Mouse (Mus musculus) A20 (cell line): Measurements from ENCODE around the gene Dbp.
"Not testable (repeated sequence)": the region's sequence is repeated elsewhere in the genome, so short reads cannot be mapped to it uniquely, and the experiment has no call there.

Source experiments
- DNase-seq: peaks from one replicate; pipeline ENCODE4 v3.0.0-alpha.2; 2011; ENCODE audit warnings: low read depth, low spot score

Gene Dbp

GRCm38 (mm10) chr7:45704730-45705442 lies at the start of gene Dbp:
Gene Dbp (plus strand): TSS chr7:45705088.
- DNase-seq = peak; percentile 99

- DNase-seq = no peak
These were observed 44.0 kb upstream of the Dbp start for GRCm38 (mm10) chr7:45660746-45661478.

- DNase-seq = not testable (repeated sequence)
These were observed 43.2 kb upstream of the Dbp start for GRCm38 (mm10) chr7:45661702-45662101.

GRCm38 (mm10) chr7:45665303-45666138 lies 39.4 kb upstream of the Dbp start:
- no peak for DNase-seq

GRCm38 (mm10) chr7:45666161-45666560 lies 38.7 kb upstream of the Dbp start, which contains the start of gene Fut2:
Gene Fut2 (minus strand): TSS chr7:45666394.
- DNase-seq = no peak

- no peak for DNase-seq
These were observed 37.1 kb upstream of the Dbp start for GRCm38 (mm10) chr7:45667761-45668160.

- DNase-seq = peak; percentile 38
These were observed 36.0 kb upstream of the Dbp start for GRCm38 (mm10) chr7:45668921-45669320.

GRCm38 (mm10) chr7:45677627-45678295 lies 27.1 kb upstream of the Dbp start:
- DNase-seq = no peak

GRCm38 (mm10) chr7:45678513-45678912 lies 26.4 kb upstream of the Dbp start:
- no peak for DNase-seq

GRCm38 (mm10) chr7:45679966-45680621 lies 24.8 kb upstream of the Dbp start:
- peak; percentile 60 for DNase-seq

GRCm38 (mm10) chr7:45681046-45681736 lies 23.7 kb upstream of the Dbp start:
- DNase-seq = peak; percentile 93

- DNase-seq = peak; percentile 91
These were observed 22.5 kb upstream of the Dbp start for GRCm38 (mm10) chr7:45682144-45683126.

- DNase-seq = no peak
These were observed 21.4 kb upstream of the Dbp start, which contains the start of gene Ntn5 for GRCm38 (mm10) chr7:45683396-45684050. Gene Ntn5 (plus strand): TSS chr7:45684022.

GRCm38 (mm10) chr7:45685811-45686210 lies 19.1 kb upstream of the Dbp start:
- no peak for DNase-seq

GRCm38 (mm10) chr7:45686841-45687240 lies 18.0 kb upstream of the Dbp start:
- no peak for DNase-seq

- peak; percentile 22 for DNase-seq
These were observed 15.8 kb upstream of the Dbp start for GRCm38 (mm10) chr7:45689099-45689498.

- no peak for DNase-seq
These were observed 15.1 kb upstream of the Dbp start for GRCm38 (mm10) chr7:45689800-45690199.

- no peak for DNase-seq
These were observed 12.5 kb upstream of the Dbp start for GRCm38 (mm10) chr7:45692364-45692763.
